Mouse (Mus musculus): ENCODE results near the gene Gnb5. TPM values are rescaled to one million over a fixed set of nuclear protein-coding genes. Genes with fewer than 3 reads are reported as not detected.

Gnb5 gene
- polyA plus RNA-seq, 1 experiment from 2014 or later: 78.1 TPM

DNA sequence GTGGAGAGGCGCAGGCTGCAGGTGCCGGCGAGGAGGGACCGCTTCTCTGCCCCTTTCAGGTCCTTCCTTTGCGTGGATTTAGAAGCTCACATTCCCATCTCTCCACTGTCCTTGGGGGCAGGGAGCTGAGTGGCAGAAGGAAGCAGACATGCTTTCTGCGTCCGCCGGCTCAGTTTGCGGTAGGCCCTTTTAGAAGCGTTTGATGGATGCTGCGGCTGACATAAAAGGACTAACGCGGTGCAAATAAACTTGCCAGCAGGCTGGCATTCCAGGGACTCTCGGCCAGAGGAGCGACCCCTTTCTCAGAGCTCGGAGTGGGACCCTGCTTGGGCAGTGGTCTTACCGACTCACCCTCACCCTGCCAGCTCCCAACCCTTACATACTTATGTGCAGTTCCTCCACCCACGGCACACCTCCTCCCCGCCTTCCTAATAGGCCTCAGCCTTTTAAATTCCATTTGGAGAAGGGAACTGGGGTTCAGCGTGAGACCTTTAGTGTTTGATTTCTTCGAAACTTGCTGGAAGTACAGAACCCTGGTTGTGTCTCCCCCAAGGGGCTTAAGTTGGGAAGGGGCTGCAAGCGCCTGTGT, 8.5 kb downstream of the Gnb5 start:
- 2% methylated on average over 22 of the region's 22 CpGs for WGBS

DNA sequence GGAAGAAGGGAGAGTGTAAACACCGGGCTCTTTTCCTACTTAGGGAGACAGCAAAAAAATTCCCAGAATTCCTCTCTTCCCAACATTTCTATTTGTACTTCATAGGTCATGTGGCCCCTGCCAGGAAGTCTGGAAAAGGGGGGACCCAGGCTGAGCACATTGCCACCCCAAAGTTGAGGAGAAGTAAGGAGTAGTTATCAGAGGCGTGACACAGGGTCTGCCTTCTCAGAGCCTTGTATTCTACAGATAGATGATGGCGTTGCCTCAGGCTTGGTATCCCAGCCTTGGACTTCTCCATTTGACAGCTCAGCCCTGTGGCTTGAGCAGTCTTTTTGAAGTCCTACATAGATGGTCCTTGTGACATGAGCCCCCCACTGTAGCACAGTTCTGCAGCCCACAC, 9.2 kb downstream of the Gnb5 start:
- no peaks in the 10 kb centered on the region for H3K36me3 ChIP-seq (ENCODE audit: control insufficient read depth, insufficient read depth, low read length)
- WGBS: 74% methylated on average over 3 of the region's 3 CpGs
- H3K27me3 ChIP-seq (ENCODE audit: control insufficient read depth, insufficient read depth, low read depth, low read length): no peaks in the 10 kb centered on the region
- H3K9me3 ChIP-seq (replicated peaks; ENCODE audit: control insufficient read depth, low read length, poor library complexity, severe bottlenecking): no peaks in the 10 kb centered on the region
- no peak for ATAC-seq
- no peak overlapping the region for H3K27ac ChIP-seq (ENCODE audit: low read length)
- H3K4me3 ChIP-seq (ENCODE audit: low read depth, low read length): peak overlapping the region; percentile 82
- H3K4me1 ChIP-seq (ENCODE audit: control insufficient read depth, insufficient read depth, low read length): peaks cover 24% of the 10 kb centered on the region
- H3K9ac ChIP-seq (ENCODE audit: low read depth, low read length): peak overlapping the region; percentile 90; the same call in 1 of the 2 replicates
- H3K4me2 ChIP-seq (ENCODE audit: low read length): peak overlapping the region; percentile 78

More for the DNA sequence above, 8.5 kb downstream of the Gnb5 start:
- peak; percentile 63; the same call in 1 of the 2 replicates for ATAC-seq
- peaks cover 24% of the 10 kb centered on the region for H3K4me1 ChIP-seq (ENCODE audit: control insufficient read depth, insufficient read depth, low read length)
- peak overlapping the region; percentile 90 for H3K27ac ChIP-seq (ENCODE audit: low read length)
- peak overlapping the region; percentile 82 for H3K4me3 ChIP-seq (ENCODE audit: low read depth, low read length)
- peak overlapping the region; percentile 90 for H3K9ac ChIP-seq (ENCODE audit: low read depth, low read length)
- H3K36me3 ChIP-seq (ENCODE audit: control insufficient read depth, insufficient read depth, low read length): no peaks in the 10 kb centered on the region
- H3K9me3 ChIP-seq (replicated peaks; ENCODE audit: control insufficient read depth, low read length, poor library complexity, severe bottlenecking): no peaks in the 10 kb centered on the region
- peak overlapping the region; percentile 78 for H3K4me2 ChIP-seq (ENCODE audit: low read length)
- H3K27me3 ChIP-seq (ENCODE audit: control insufficient read depth, insufficient read depth, low read depth, low read length): no peaks in the 10 kb centered on the region

DNA sequence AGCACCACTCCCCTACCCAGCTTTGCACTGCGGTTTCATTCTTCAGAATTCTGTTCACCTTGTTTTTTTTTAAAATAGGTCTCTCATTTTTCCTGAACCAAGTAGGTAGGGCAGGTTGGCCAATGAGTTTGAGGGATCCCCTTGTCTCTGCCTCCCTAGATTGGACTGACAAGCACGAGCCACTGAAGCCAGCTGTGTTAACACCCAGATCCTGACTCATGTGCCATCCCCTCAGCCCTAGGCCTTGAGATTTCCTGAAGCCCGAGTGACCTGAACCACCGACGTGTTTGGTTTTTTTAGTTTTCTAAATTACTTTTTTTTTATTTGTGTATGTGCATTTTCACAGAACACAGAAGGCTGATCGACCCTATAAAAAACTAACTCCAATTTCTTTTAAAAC, 10.7 kb downstream of the Gnb5 start:
- no peaks in the 10 kb centered on the region for H3K9me3 ChIP-seq (replicated peaks; ENCODE audit: control insufficient read depth, low read length, poor library complexity, severe bottlenecking)
- H3K4me3 ChIP-seq (ENCODE audit: low read depth, low read length): no peak overlapping the region
- no peaks in the 10 kb centered on the region for H3K27me3 ChIP-seq (ENCODE audit: control insufficient read depth, insufficient read depth, low read depth, low read length)
- H3K4me1 ChIP-seq (ENCODE audit: control insufficient read depth, insufficient read depth, low read length): peaks cover 24% of the 10 kb centered on the region
- no peak overlapping the region for H3K4me2 ChIP-seq (ENCODE audit: low read length)
- H3K36me3 ChIP-seq (ENCODE audit: control insufficient read depth, insufficient read depth, low read length): no peaks in the 10 kb centered on the region
- H3K9ac ChIP-seq (ENCODE audit: low read depth, low read length): no peak overlapping the region
- ATAC-seq: no peak
- WGBS: 94% methylated on average over 6 of the region's 6 CpGs
- H3K27ac ChIP-seq (ENCODE audit: low read length): no peak overlapping the region

DNA sequence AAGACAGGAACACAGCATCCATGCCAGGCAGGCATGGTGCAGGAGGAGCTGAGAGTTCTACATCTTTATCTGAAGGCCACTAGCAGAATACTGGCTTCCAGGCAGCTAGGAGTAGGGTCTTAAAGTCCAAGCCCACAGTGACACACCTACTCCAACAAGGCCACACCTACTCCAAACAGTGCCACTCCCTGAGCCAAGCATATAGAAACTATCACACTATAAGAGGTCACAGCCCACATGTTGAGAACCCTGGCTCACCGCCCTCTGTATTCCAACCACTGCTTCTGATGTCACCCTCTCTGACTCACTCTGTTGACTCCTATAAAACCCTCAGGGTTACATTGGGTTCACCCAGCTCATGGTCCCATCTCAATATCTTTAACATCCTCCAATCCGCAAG, 12.1 kb downstream of the Gnb5 start:
- Histone ChIP-seq H3K4me3 (ENCODE audit: low read depth, low read length) (no peak overlapping the region), H3K4me2 (ENCODE audit: low read length) (no peak overlapping the region), H3K27ac (ENCODE audit: low read length) (no peak overlapping the region), H3K9ac (ENCODE audit: low read depth, low read length) (no peak overlapping the region), H3K4me1 (ENCODE audit: control insufficient read depth, insufficient read depth, low read length) (peaks cover 24% of the 10 kb centered on the region), H3K9me3 (replicated peaks; ENCODE audit: control insufficient read depth, low read length, poor library complexity, severe bottlenecking) (no peaks in the 10 kb centered on the region), H3K36me3 (ENCODE audit: control insufficient read depth, insufficient read depth, low read length) (no peaks in the 10 kb centered on the region), H3K27me3 (ENCODE audit: control insufficient read depth, insufficient read depth, low read depth, low read length) (no peaks in the 10 kb centered on the region)
- no peak for ATAC-seq
- 100% methylated on average over 2 of the region's 2 CpGs for WGBS

GRCm38 (mm10) chr9:75319365-75319764, 13.3 kb downstream of the Gnb5 start:
- Histone ChIP-seq H3K4me1 (ENCODE audit: control insufficient read depth, insufficient read depth, low read length) (peaks cover 21% of the 10 kb centered on the region), H3K36me3 (ENCODE audit: control insufficient read depth, insufficient read depth, low read length) (no peaks in the 10 kb centered on the region), H3K9me3 (replicated peaks; ENCODE audit: control insufficient read depth, low read length, poor library complexity, severe bottlenecking) (no peaks in the 10 kb centered on the region), H3K27ac (ENCODE audit: low read length) (no peak overlapping the region), H3K4me3 (ENCODE audit: low read depth, low read length) (no peak overlapping the region), H3K9ac (ENCODE audit: low read depth, low read length) (no peak overlapping the region), H3K4me2 (ENCODE audit: low read length) (no peak overlapping the region), H3K27me3 (ENCODE audit: control insufficient read depth, insufficient read depth, low read depth, low read length) (no peaks in the 10 kb centered on the region)
- ATAC-seq: no peak
- WGBS: 74% methylated on average over 3 of the region's 3 CpGs

DNA sequence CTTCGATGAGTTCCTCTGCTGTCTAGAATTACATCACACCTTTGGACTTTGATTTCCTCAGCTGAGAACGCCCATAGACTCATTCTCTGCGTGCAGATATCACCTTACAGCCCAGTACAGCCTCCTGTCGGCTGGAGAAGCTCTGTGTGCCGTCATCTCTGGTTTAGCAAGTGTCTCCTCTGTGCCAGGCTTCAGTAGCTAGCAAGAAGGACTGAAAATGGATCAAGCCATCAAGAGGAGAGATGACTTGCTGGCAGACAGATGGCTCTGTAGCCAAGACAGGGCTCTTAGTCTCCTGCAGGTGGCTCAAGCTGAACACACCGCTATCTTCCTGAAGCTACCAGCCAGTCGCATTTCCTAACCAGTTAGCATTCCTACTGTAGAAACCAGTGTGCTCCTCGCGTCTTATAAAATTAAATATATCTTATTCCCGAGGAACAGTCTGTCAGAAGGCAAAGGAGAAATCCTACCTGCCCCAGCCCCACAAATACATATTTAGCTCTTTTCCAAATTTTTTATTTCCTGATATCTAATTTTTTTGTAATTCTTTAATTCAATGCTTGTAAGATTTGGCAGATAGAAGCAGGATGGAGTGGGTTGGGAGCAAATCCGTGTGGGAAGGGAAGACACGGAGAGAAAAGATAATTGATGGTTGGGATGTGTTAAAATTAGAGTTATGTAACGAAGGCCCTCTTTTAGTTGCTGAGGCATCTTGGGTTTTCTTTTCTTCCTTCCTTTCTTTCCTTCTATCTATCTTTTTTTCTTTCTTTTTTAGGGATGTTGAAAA, 16.2 kb downstream of the Gnb5 start:
- no peak for ATAC-seq
- no peak overlapping the region for H3K4me3 ChIP-seq (ENCODE audit: low read depth, low read length)
- H3K9ac ChIP-seq (ENCODE audit: low read depth, low read length): no peak overlapping the region
- peaks cover 7% of the 10 kb centered on the region for H3K4me1 ChIP-seq (ENCODE audit: control insufficient read depth, insufficient read depth, low read length)
- no peaks in the 10 kb centered on the region for H3K27me3 ChIP-seq (ENCODE audit: control insufficient read depth, insufficient read depth, low read depth, low read length)
- no peaks in the 10 kb centered on the region; the same call in 1 of the 2 replicates for H3K36me3 ChIP-seq (ENCODE audit: control insufficient read depth, insufficient read depth, low read length)
- H3K9me3 ChIP-seq (replicated peaks; ENCODE audit: control insufficient read depth, low read length, poor library complexity, severe bottlenecking): no peaks in the 10 kb centered on the region
- H3K27ac ChIP-seq (ENCODE audit: low read length): no peak overlapping the region
- H3K4me2 ChIP-seq (ENCODE audit: low read length): no peak overlapping the region
- 87% methylated on average over 13 of the region's 13 CpGs for WGBS

- ATAC-seq: no peak
- peaks cover 6% of the 10 kb centered on the region; the same call in 1 of the 2 replicates for H3K36me3 ChIP-seq (ENCODE audit: control insufficient read depth, insufficient read depth, low read length)
- H3K4me3 ChIP-seq (ENCODE audit: low read depth, low read length): no peak overlapping the region
- no peak overlapping the region for H3K4me2 ChIP-seq (ENCODE audit: low read length)
- H3K9ac ChIP-seq (ENCODE audit: low read depth, low read length): no peak overlapping the region
- no peaks in the 10 kb centered on the region for H3K4me1 ChIP-seq (ENCODE audit: control insufficient read depth, insufficient read depth, low read length)
- WGBS: 95% methylated on average over 3 of the region's 3 CpGs
- no peaks in the 10 kb centered on the region for H3K9me3 ChIP-seq (replicated peaks; ENCODE audit: control insufficient read depth, low read length, poor library complexity, severe bottlenecking)
- H3K27ac ChIP-seq (ENCODE audit: low read length): no peak overlapping the region
- H3K27me3 ChIP-seq (ENCODE audit: control insufficient read depth, insufficient read depth, low read depth, low read length): no peaks in the 10 kb centered on the region
Observed at GRCm38 (mm10) chr9:75328047-75328446, 22.0 kb downstream of the Gnb5 start.

DNA sequence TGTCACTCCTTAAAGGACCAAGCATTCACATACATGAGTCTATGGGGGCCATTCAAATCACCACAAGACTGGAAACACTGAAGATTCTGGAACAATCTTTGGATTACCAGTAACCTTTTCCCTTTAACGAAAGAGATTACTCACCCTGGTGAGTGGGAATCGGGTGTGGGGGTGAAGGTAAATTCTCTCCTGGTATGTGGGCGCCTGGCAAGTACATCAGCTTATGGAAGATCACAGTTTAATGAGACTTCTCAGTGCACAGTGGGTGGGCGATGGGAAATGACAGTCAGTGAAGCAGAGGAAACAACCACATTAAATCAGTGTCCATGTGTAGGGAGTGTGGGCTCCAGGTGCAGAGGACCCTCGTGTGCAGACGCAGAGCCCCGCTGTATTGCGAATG, 24.7 kb downstream of the Gnb5 start:
- 83% methylated on average over 8 of the region's 8 CpGs for WGBS
- Histone ChIP-seq H3K4me1 (ENCODE audit: control insufficient read depth, insufficient read depth, low read length) (no peaks in the 10 kb centered on the region), H3K9ac (ENCODE audit: low read depth, low read length) (no peak overlapping the region), H3K4me2 (ENCODE audit: low read length) (no peak overlapping the region), H3K36me3 (ENCODE audit: control insufficient read depth, insufficient read depth, low read length) (peaks cover 15% of the 10 kb centered on the region), H3K9me3 (replicated peaks; ENCODE audit: control insufficient read depth, low read length, poor library complexity, severe bottlenecking) (no peaks in the 10 kb centered on the region), H3K4me3 (ENCODE audit: low read depth, low read length) (no peak overlapping the region), H3K27me3 (ENCODE audit: control insufficient read depth, insufficient read depth, low read depth, low read length) (no peaks in the 10 kb centered on the region), H3K27ac (ENCODE audit: low read length) (no peak overlapping the region)
- ATAC-seq: no peak

GRCm38 (mm10) chr9:75334440-75334839, 28.4 kb downstream of the Gnb5 start:
- no peak overlapping the region for H3K4me3 ChIP-seq (ENCODE audit: low read depth, low read length)
- H3K36me3 ChIP-seq (ENCODE audit: control insufficient read depth, insufficient read depth, low read length): peaks cover 35% of the 10 kb centered on the region
- no peaks in the 10 kb centered on the region for H3K4me1 ChIP-seq (ENCODE audit: control insufficient read depth, insufficient read depth, low read length)
- 85% methylated on average over 4 of the region's 4 CpGs for WGBS
- H3K4me2 ChIP-seq (ENCODE audit: low read length): no peak overlapping the region
- no peak overlapping the region for H3K9ac ChIP-seq (ENCODE audit: low read depth, low read length)
- no peaks in the 10 kb centered on the region for H3K27me3 ChIP-seq (ENCODE audit: control insufficient read depth, insufficient read depth, low read depth, low read length)
- H3K27ac ChIP-seq (ENCODE audit: low read length): no peak overlapping the region
- H3K9me3 ChIP-seq (replicated peaks; ENCODE audit: control insufficient read depth, low read length, poor library complexity, severe bottlenecking): no peaks in the 10 kb centered on the region
- ATAC-seq: no peak

Data from midbrain, embryonic 16.5 days (tissue).